Mouse (Mus musculus) heart, postnatal 0 days (tissue): ENCODE measurements around the gene Klf12. TPM values are rescaled to one million over a fixed set of nuclear protein-coding genes. Genes with fewer than 3 reads are reported as not detected.
"Not testable (repeated sequence)": the region's sequence is repeated elsewhere in the genome, so short reads cannot be mapped to it uniquely, and the experiment has no call there.

Experiments
- ATAC-seq: fragments of 200-750 bp; cut with Nextera tagmentation; 2 replicates; pipeline ENCODE4 v1.8.0; 2017; ENCODE audit warnings: low read depth, moderate number of reproducible peaks, moderate library complexity; ENCODE audit not compliant: insufficient read depth
- DNase-seq: peaks from one replicate; pipeline ENCODE4 v3.0.0-alpha.2; 2016; ENCODE audit warnings: low spot score
- H3K27ac ChIP-seq: fragments of 300-500 bp; sonication (generic); 2 replicates; pipeline ENCODE4 v1.5.1; 2014; ENCODE audit warnings: low read depth, mild to moderate bottlenecking
- H3K27me3 ChIP-seq: fragments of 300-500 bp; sonication (generic); 2 replicates; pipeline ENCODE4 v1.6.1; 2014; ENCODE audit warnings: low read length, mixed read lengths; ENCODE audit not compliant: control insufficient read depth, insufficient read depth
- H3K36me3 ChIP-seq: fragments of 300-500 bp; sonication (generic); replicated peaks from 2 replicates; pipeline ENCODE4 v1.6.1; 2014; ENCODE audit warnings: low read length, mixed read lengths; ENCODE audit not compliant: control insufficient read depth, insufficient read depth
- H3K4me1 ChIP-seq: fragments of 300-500 bp; sonication (generic); 2 replicates; pipeline ENCODE4 v1.6.1; 2014; ENCODE audit warnings: antibody characterized with exemption; ENCODE audit not compliant: control insufficient read depth, insufficient read depth
- H3K4me2 ChIP-seq: fragments of 300-500 bp; sonication (generic); 2 replicates; pipeline ENCODE4 v1.6.1; 2014; ENCODE audit warnings: low read depth, mild to moderate bottlenecking, low read length, moderate library complexity
- H3K4me3 ChIP-seq: fragments of 300-500 bp; sonication (generic); 2 replicates; pipeline ENCODE4 v1.5.1; 2014; ENCODE audit warnings: low read depth, low read length
- H3K9ac ChIP-seq: fragments of 300-500 bp; sonication (generic); replicated peaks from 2 replicates; pipeline ENCODE4 v1.6.1; 2014; ENCODE audit warnings: low read depth, low read length, mixed read lengths
- H3K9me3 ChIP-seq: fragments of 300-500 bp; sonication (generic); replicated peaks from 2 replicates; pipeline ENCODE4 v1.6.1; 2016; ENCODE audit warnings: low read length; ENCODE audit not compliant: control insufficient read depth
- CTCF ChIP-seq: IDR thresholded peaks from 2 replicates; pipeline ENCODE4 v1.5.1; 2016; ENCODE audit warnings: antibody characterized with exemption, control low read depth, low read depth
- EP300 ChIP-seq: IDR thresholded peaks from 2 replicates; pipeline ENCODE4 v1.6.1; 2016; ENCODE audit warnings: antibody characterized with exemption, low read depth
- WGBS: fragments of 180-500 bp; shearing (Covaris S2); extraction: QIAGEN DNeasy Blood & Tissue Kit; methylation state at CpG from one replicate; pipeline ENCODE4 v1.1.7; 2014; 5-methylcytosine and 5-hydroxymethylcytosine counted together
- polyA plus RNA-seq: library from polyadenylated mRNA; unstranded; fragments of >200 nt; fragmentation: Nextera tagmentation; extraction: Ambion mirVana; gene quantifications from 2 replicates; pipeline ENCODE4 v1.2.1, GENCODE M21; 2015
- total RNA-seq: library from RNA; depleted of rRNA; stranded (reverse); fragments of >200 nt; gene quantifications from 2 replicates; pipeline ENCODE4 v1.2.3, GENCODE M21; 2014; ENCODE audit warnings: low replicate concordance

Klf12 gene
- total and polyA plus RNA-seq, 2 experiments from 2014 or later, result 4.1 to 26.3 TPM

- Histone ChIP-seq H3K27me3 (no peaks in the 10 kb centered on the region), H3K36me3 (no peaks in the 10 kb centered on the region), H3K4me1 (no peaks in the 10 kb centered on the region), H3K9me3 (no peaks in the 10 kb centered on the region), H3K4me2 (no peak overlapping the region), H3K4me3 (no peak overlapping the region), H3K9ac (no peak overlapping the region), H3K27ac (no peak overlapping the region)
- DNase-seq, result no peak
- 52% methylated on average over 4 of the region's 4 CpGs for WGBS
- ATAC-seq, result no peak
- TF ChIP-seq EP300 (no peak), CTCF (no peak)
Observed at GRCm38 (mm10) chr14:99885128-99885527, 399.4 kb downstream of the Klf12 start.

- TF ChIP-seq EP300 (no peak), CTCF (no peak)
- ATAC-seq, result no peak
- H3K27ac ChIP-seq, result no peak overlapping the region
- H3K9me3 ChIP-seq, result 0 out of 2 replicates have a peak, but pooled peaks cover 8% of the 10 kb centered on the region
- H3K27me3 ChIP-seq, result no peaks in the 10 kb centered on the region
- H3K36me3 ChIP-seq, result peaks cover 8% of the 10 kb centered on the region
- 77% methylated on average over 5 of the region's 5 CpGs for WGBS
- no peak overlapping the region for H3K4me2 ChIP-seq
- no peaks in the 10 kb centered on the region for H3K4me1 ChIP-seq
- no peak overlapping the region for H3K9ac ChIP-seq
- no peak for DNase-seq
- no peak overlapping the region for H3K4me3 ChIP-seq
Observed at GRCm38 (mm10) chr14:99876791-99877578, 407.5 kb downstream of the Klf12 start.

GRCm38 (mm10) chr14:99873725-99874124 lies 410.8 kb downstream of the Klf12 start:
- no peak overlapping the region for H3K27ac ChIP-seq
- H3K9me3 ChIP-seq, result 0 out of 2 replicates have a peak, but pooled peaks cover 8% of the 10 kb centered on the region
- TF ChIP-seq EP300 (no peak), CTCF (no peak)
- H3K27me3 ChIP-seq, result no peaks in the 10 kb centered on the region
- no peak overlapping the region for H3K4me3 ChIP-seq
- DNase-seq (no peak), ATAC-seq (no peak)
- 81% methylated on average over 5 of the region's 5 CpGs for WGBS
- no peak overlapping the region for H3K9ac ChIP-seq
- H3K4me1 ChIP-seq, result no peaks in the 10 kb centered on the region
- peaks cover 8% of the 10 kb centered on the region for H3K36me3 ChIP-seq
- no peak overlapping the region for H3K4me2 ChIP-seq

GRCm38 (mm10) chr14:99856158-99857011 lies 428.1 kb downstream of the Klf12 start:
- Histone ChIP-seq H3K27me3 (no peaks in the 10 kb centered on the region), H3K9ac (no peak overlapping the region), H3K4me2 (0 out of 2 replicates have a peak overlapping the region, but pooled peaks have one; percentile 18), H3K9me3 (no peaks in the 10 kb centered on the region), H3K27ac (no peak overlapping the region), H3K4me1 (peaks cover 13% of the 10 kb centered on the region), H3K36me3 (no peaks in the 10 kb centered on the region), H3K4me3 (no peak overlapping the region)
- no peak for ATAC-seq
- WGBS, result 16% methylated on average over 14 of the region's 14 CpGs
- TF ChIP-seq EP300, result peak; percentile 33; the same call in 1 of the 2 replicates
- TF ChIP-seq CTCF, result no peak
- peak; percentile 20 for DNase-seq

GRCm38 (mm10) chr14:99854467-99854807 lies 430.0 kb downstream of the Klf12 start:
- H3K4me3 ChIP-seq, H3K9me3 ChIP-seq, H3K9ac ChIP-seq, H3K27ac ChIP-seq, H3K4me2 ChIP-seq, ATAC-seq, H3K36me3 ChIP-seq, H3K27me3 ChIP-seq, DNase-seq: not testable (repeated sequence)
- H3K4me1 ChIP-seq, result peaks cover 13% of the 10 kb centered on the region

GRCm38 (mm10) chr14:99853769-99854466 lies 430.6 kb downstream of the Klf12 start:
- not testable (repeated sequence) for H3K4me3 ChIP-seq, H3K36me3 ChIP-seq, H3K27me3 ChIP-seq, H3K9me3 ChIP-seq, DNase-seq, H3K27ac ChIP-seq, ATAC-seq, H3K9ac ChIP-seq, H3K4me2 ChIP-seq
- WGBS, result 33% methylated on average over 4 of the region's 4 CpGs
- peaks cover 13% of the 10 kb centered on the region for H3K4me1 ChIP-seq
